Mouse (Mus musculus) hindbrain, postnatal 0 days (tissue): Measurements from ENCODE around the gene Slc16a13. TPM values are rescaled to one million over a fixed set of nuclear protein-coding genes. Genes with fewer than 3 reads are reported as not detected.

Source experiments
- ATAC-seq: fragments of 200-750 bp; cut with Nextera tagmentation; 2 replicates; pipeline ENCODE4 v1.8.0; 2017; ENCODE audit warnings: mild to moderate bottlenecking, moderate TSS enrichment, moderate library complexity
- DNase-seq: peaks from one replicate; pipeline ENCODE4 v3.0.0-alpha.2; 2015; ENCODE audit warnings: low spot score
- H3K27ac ChIP-seq: fragments of 300-500 bp; sonication (generic); 2 replicates; pipeline ENCODE4 v1.5.1; 2014; ENCODE audit warnings: mild to moderate bottlenecking
- H3K27me3 ChIP-seq: fragments of 300-500 bp; sonication (generic); 2 replicates; pipeline ENCODE4 v1.6.1; 2014; ENCODE audit warnings: low read length, mixed read lengths; ENCODE audit not compliant: insufficient read depth
- H3K36me3 ChIP-seq: fragments of 300-500 bp; sonication (generic); 2 replicates; pipeline ENCODE4 v1.6.1; 2014; ENCODE audit warnings: low read length, mixed read lengths; ENCODE audit not compliant: insufficient read depth
- H3K4me1 ChIP-seq: fragments of 300-500 bp; sonication (generic); 2 replicates; pipeline ENCODE4 v1.6.1; 2014; ENCODE audit warnings: antibody characterized with exemption, low read length, mixed read lengths; ENCODE audit not compliant: insufficient read depth
- H3K4me2 ChIP-seq: fragments of 300-500 bp; sonication (generic); 2 replicates; pipeline ENCODE4 v1.6.1; 2014; ENCODE audit warnings: low read depth, mild to moderate bottlenecking, low read length, moderate library complexity, mixed read lengths
- H3K4me3 ChIP-seq: fragments of 300-500 bp; sonication (generic); 2 replicates; pipeline ENCODE4 v1.5.1; 2014; ENCODE audit warnings: low read length
- H3K9ac ChIP-seq: fragments of 300-500 bp; sonication (generic); replicated peaks from 2 replicates; pipeline ENCODE4 v1.6.1; 2014; ENCODE audit warnings: mild to moderate bottlenecking, low read length, moderate library complexity, mixed read lengths
- H3K9me3 ChIP-seq: fragments of 300-500 bp; sonication (generic); 2 replicates; pipeline ENCODE4 v1.6.1; 2016; ENCODE audit warnings: low read length, mixed read lengths
- CTCF ChIP-seq: IDR thresholded peaks from 2 replicates; pipeline ENCODE4 v1.5.1; 2016; ENCODE audit warnings: antibody characterized with exemption, control low read depth, low read depth
- WGBS: fragments of 180-500 bp; shearing (Covaris S2); extraction: QIAGEN DNeasy Blood & Tissue Kit; methylation state at CpG from one replicate; pipeline ENCODE4 v1.1.7; 2014; 5-methylcytosine and 5-hydroxymethylcytosine counted together
- polyA plus RNA-seq: library from polyadenylated mRNA; unstranded; fragments of >200 nt; fragmentation: Nextera tagmentation; extraction: Ambion mirVana; gene quantifications from 2 replicates; pipeline ENCODE4 v1.2.1, GENCODE M21; 2015
- total RNA-seq: library from RNA; depleted of rRNA; stranded (reverse); fragments of >200 nt; gene quantifications from 2 replicates; pipeline ENCODE4 v1.2.3, GENCODE M21; 2014

The Slc16a13 gene
- total and polyA plus RNA-seq, 2 experiments from 2014 or later: 10.8 to 15.3 TPM

GRCm38 (mm10) chr11:70233016-70233415, 12.2 kb upstream of the Slc16a13 start:
- 29% methylated on average over 8 of the region's 8 CpGs for WGBS

GRCm38 (mm10) chr11:70232546-70232945, 11.7 kb upstream of the Slc16a13 start:
- peak; percentile 68 for DNase-seq
- TF ChIP-seq CTCF: no peak
- H3K36me3 ChIP-seq: peaks cover 14% of the 10 kb centered on the region; the same call in 1 of the 2 replicates
- H3K27ac ChIP-seq: no peak overlapping the region
- H3K4me3 ChIP-seq: peak overlapping the region; percentile 42
- ATAC-seq: 0 out of 2 replicates have a peak, but pooled peaks have one; percentile 4
- peak overlapping the region; percentile 61 for H3K9ac ChIP-seq
- H3K9me3 ChIP-seq: no peaks in the 10 kb centered on the region
- H3K4me2 ChIP-seq: peak overlapping the region; percentile 61
- 5% methylated on average over 10 of the region's 10 CpGs for WGBS
- H3K27me3 ChIP-seq: 0 out of 2 replicates have a peak, but pooled peaks cover 6% of the 10 kb centered on the region
- H3K4me1 ChIP-seq: peaks cover 10% of the 10 kb centered on the region

More at GRCm38 (mm10) chr11:70233016-70233415, 12.2 kb upstream of the Slc16a13 start:
- no peak for TF ChIP-seq CTCF
- Histone ChIP-seq H3K36me3 (peaks cover 14% of the 10 kb centered on the region; the same call in 1 of the 2 replicates), H3K4me3 (peak overlapping the region; percentile 42), H3K9ac (peak overlapping the region; percentile 61), H3K4me2 (peak overlapping the region; percentile 61), H3K4me1 (peaks cover 10% of the 10 kb centered on the region), H3K27ac (no peak overlapping the region), H3K27me3 (0 out of 2 replicates have a peak, but pooled peaks cover 6% of the 10 kb centered on the region), H3K9me3 (no peaks in the 10 kb centered on the region)
- no peak for DNase-seq
- no peak for ATAC-seq

GRCm38 (mm10) chr11:70230239-70230727, 9.4 kb upstream of the Slc16a13 start:
- Histone ChIP-seq H3K9me3 (no peaks in the 10 kb centered on the region), H3K27me3 (0 out of 2 replicates have a peak, but pooled peaks cover 6% of the 10 kb centered on the region), H3K4me3 (0 out of 2 replicates have a peak overlapping the region, but pooled peaks have one; percentile 7), H3K36me3 (0 out of 2 replicates have a peak, but pooled peaks cover 8% of the 10 kb centered on the region), H3K4me1 (peaks cover 12% of the 10 kb centered on the region), H3K27ac (no peak overlapping the region), H3K9ac (no peak overlapping the region), H3K4me2 (peak overlapping the region; percentile 55; the same call in 1 of the 2 replicates)
- ATAC-seq (peak; percentile 47; the same call in 1 of the 2 replicates), DNase-seq (peak; percentile 89)
- TF ChIP-seq CTCF: peak; percentile 98
- WGBS: 1% methylated on average over 32 of the region's 32 CpGs

GRCm38 (mm10) chr11:70229260-70230010, 8.6 kb upstream of the Slc16a13 start, which contains the start of gene Bcl6b:
Gene Bcl6b, minus strand, starts transcription at chr11:70229798.
- WGBS: 1% methylated on average over 39 of the region's 39 CpGs
- peaks cover 12% of the 10 kb centered on the region for H3K4me1 ChIP-seq
- ATAC-seq (no peak), DNase-seq (peak; percentile 2)
- H3K4me3 ChIP-seq: peak within 1 kb of the TSS; percentile 30
- H3K27me3 ChIP-seq: 0 out of 2 replicates have a peak, but pooled peaks cover 6% of the 10 kb centered on the region
- no peak for TF ChIP-seq CTCF
- H3K4me2 ChIP-seq: peak within 1 kb of the TSS; percentile 55
- H3K9ac ChIP-seq: peak within 1 kb of the TSS; percentile 24; the same call in 1 of the 2 replicates
- peak within 1 kb of the TSS; percentile 51; the same call in 1 of the 2 replicates for H3K27ac ChIP-seq
- no peaks in the 10 kb centered on the region for H3K9me3 ChIP-seq
- 0 out of 2 replicates have a peak, but pooled peaks cover under 1% of the 10 kb centered on the region for H3K36me3 ChIP-seq

GRCm38 (mm10) chr11:70228828-70229227, 8.0 kb upstream of the Slc16a13 start:
- under 1% methylated on average over 19 of the region's 19 CpGs for WGBS
- ATAC-seq (peak; percentile 51; the same call in 1 of the 2 replicates), DNase-seq (peak; percentile 87)
- Histone ChIP-seq H3K36me3 (no peaks in the 10 kb centered on the region), H3K4me1 (peaks cover 12% of the 10 kb centered on the region), H3K27ac (peak overlapping the region; percentile 51; the same call in 1 of the 2 replicates), H3K4me2 (peak overlapping the region; percentile 55), H3K9ac (peak overlapping the region; percentile 24; the same call in 1 of the 2 replicates), H3K9me3 (no peaks in the 10 kb centered on the region), H3K27me3 (0 out of 2 replicates have a peak, but pooled peaks cover 6% of the 10 kb centered on the region), H3K4me3 (peak overlapping the region; percentile 30)
- TF ChIP-seq CTCF: peak; percentile 14

GRCm38 (mm10) chr11:70227661-70228245, 6.9 kb upstream of the Slc16a13 start:
- 87% methylated on average over 4 of the region's 4 CpGs for WGBS

More at GRCm38 (mm10) chr11:70227661-70228245, 6.9 kb upstream of the Slc16a13 start:
- DNase-seq: no peak
- TF ChIP-seq CTCF: no peak
- Histone ChIP-seq H3K4me3 (no peak overlapping the region), H3K4me1 (peaks cover 12% of the 10 kb centered on the region), H3K27me3 (0 out of 2 replicates have a peak, but pooled peaks cover 6% of the 10 kb centered on the region), H3K9me3 (no peaks in the 10 kb centered on the region), H3K9ac (no peak overlapping the region), H3K36me3 (no peaks in the 10 kb centered on the region), H3K27ac (no peak overlapping the region), H3K4me2 (no peak overlapping the region)
- ATAC-seq: no peak
